ENCODE assay signal across 16 mouse cellular contexts in genomic region chr4:63487916-63488315, GRCm38 (mm10).
"Had no signal": no experiment of that assay in that cellular context is flagged by ENCODE, and none has a peak within 500 bp of the region (broad histone marks: within the 10 kb centered on the region; RNA-seq: fewer than 3 reads in every experiment).

No protein-coding gene starts in this region.

- H3K4me2 ChIP-seq: lung, embryonic 14.5 days; midbrain, embryonic 11.5 days; midbrain, embryonic 13.5 days; midbrain, embryonic 15.5 days; neural tube, embryonic 12.5 days; stomach, embryonic 15.5 days had no signal

- H3K27me3 ChIP-seq: midbrain, embryonic 13.5 days; midbrain, embryonic 15.5 days; stomach, embryonic 15.5 days had no signal

- H3K27ac ChIP-seq: macrophage; midbrain, embryonic 13.5 days; midbrain, embryonic 15.5 days; neural tube, embryonic 12.5 days; stomach, embryonic 15.5 days; stomach, postnatal 0 days had no signal

- ATAC-seq: midbrain, embryonic 13.5 days; midbrain, embryonic 15.5 days had no signal

- H3K4me3 ChIP-seq: megakaryocyte, embryonic 14.5 days; midbrain, embryonic 13.5 days; midbrain, embryonic 15.5 days; neural tube, embryonic 12.5 days; stomach, embryonic 15.5 days had no signal

- H3K9ac ChIP-seq: lung, embryonic 14.5 days; midbrain, embryonic 13.5 days; midbrain, embryonic 15.5 days; neural tube, embryonic 12.5 days; stomach, embryonic 15.5 days had no signal

- DNase-seq: lung, adult 18-20 months; lung, embryonic 14.5 days; lung, postnatal 14 days; lung, postnatal 36 days; right cerebral cortex, postnatal 14 days; thymus, adult 2 months; thymus, postnatal 25 days; thymus, postnatal 4 days had no signal

- H3K36me3 ChIP-seq: midbrain, embryonic 13.5 days; midbrain, embryonic 15.5 days; neural tube, embryonic 12.5 days; stomach, embryonic 15.5 days had no signal

- H3K9me3 ChIP-seq: megakaryocyte, embryonic 14.5 days; midbrain, embryonic 13.5 days; midbrain, embryonic 15.5 days; neural tube, embryonic 12.5 days; stomach, embryonic 15.5 days had no signal

- H3K4me1 ChIP-seq: megakaryocyte, embryonic 14.5 days; stomach, embryonic 15.5 days had no signal
